Mouse (Mus musculus): Measurements from ENCODE around the gene Il1rl2. TPM values are rescaled to one million over a fixed set of nuclear protein-coding genes. Genes with fewer than 3 reads are reported as not detected.
A peak's percentile ranks its signal among the peaks of the same experiment; 100 is the strongest.

Gene Il1rl2
- total RNA-seq, 2 experiments from 2014 or later = 4.2 to 6.2 TPM

DNA sequence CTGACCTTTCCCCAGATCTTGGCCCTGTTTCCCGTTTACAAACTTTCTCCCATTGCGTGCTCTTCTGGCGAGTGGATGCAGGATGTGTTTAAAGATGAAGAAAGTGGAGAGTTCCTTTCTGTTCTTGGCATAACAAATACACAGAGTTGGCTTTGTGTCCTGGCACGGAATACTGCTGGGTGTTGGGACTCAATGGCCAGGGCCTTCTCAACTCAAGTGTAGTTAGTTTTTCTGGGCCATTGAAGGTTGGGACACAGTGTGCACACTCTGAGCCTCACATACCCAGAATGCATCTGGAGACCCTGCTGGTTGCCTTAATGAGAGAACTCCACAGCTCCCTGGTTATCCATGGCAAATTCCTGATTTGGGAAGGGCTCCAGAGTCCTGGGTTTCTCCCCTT is 50.7 kb downstream of the Il1rl2 start:
- no peak for ATAC-seq (ENCODE audit: poor library complexity, severe bottlenecking)

- ATAC-seq (ENCODE audit: poor library complexity, severe bottlenecking) = no peak
Observed at GRCm38 (mm10) chr1:40376745-40377144, 52.3 kb downstream of the Il1rl2 start.

DNA sequence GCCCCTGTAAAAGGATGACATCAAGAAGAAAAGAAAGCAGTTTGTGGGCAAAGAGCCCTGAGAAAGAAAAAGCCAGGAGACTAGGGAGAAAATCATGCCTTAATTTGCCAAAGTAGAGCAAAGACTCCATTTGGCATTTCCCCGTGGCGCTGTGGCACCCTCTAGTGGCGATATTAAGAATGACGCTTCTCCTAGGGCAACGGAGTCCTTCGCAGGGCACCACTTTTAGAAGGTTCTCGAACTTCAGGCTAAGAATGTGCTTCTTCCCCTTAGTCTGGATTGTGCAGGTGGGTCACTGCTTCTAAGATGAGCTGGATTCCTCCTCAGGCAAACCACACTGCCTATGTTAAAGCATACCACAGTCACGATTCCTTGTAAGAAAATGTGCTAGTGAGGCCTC is 54.4 kb downstream of the Il1rl2 start:
- peak; percentile 76 for ATAC-seq (ENCODE audit: poor library complexity, severe bottlenecking)

GRCm38 (mm10) chr1:40380111-40380510 is 55.7 kb downstream of the Il1rl2 start:
- ATAC-seq (ENCODE audit: poor library complexity, severe bottlenecking) = peak; percentile 65

DNA sequence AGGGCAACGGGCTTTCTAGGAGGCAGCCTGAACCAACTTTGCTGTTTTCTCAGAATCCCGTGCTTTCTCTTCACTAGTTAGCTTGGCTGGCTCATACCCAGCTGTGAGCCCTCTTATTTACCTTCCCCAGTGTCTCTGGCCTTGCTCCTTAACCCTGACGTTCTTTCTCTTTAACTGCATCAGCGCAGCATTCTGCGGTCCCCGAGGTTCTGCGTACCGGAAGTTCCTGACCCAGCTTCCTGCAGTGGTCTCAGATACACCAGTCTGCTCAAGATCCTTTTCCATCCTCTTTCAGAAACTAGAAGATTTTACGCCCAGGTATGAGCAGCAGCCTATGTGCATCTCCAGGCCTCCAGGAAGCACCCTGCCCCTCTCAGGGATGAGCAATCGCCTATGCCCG is 56.6 kb downstream of the Il1rl2 start:
- no peak for ATAC-seq (ENCODE audit: poor library complexity, severe bottlenecking)

- ATAC-seq (ENCODE audit: poor library complexity, severe bottlenecking) = no peak
Observed at GRCm38 (mm10) chr1:40382841-40383240, 58.4 kb downstream of the Il1rl2 start.

DNA sequence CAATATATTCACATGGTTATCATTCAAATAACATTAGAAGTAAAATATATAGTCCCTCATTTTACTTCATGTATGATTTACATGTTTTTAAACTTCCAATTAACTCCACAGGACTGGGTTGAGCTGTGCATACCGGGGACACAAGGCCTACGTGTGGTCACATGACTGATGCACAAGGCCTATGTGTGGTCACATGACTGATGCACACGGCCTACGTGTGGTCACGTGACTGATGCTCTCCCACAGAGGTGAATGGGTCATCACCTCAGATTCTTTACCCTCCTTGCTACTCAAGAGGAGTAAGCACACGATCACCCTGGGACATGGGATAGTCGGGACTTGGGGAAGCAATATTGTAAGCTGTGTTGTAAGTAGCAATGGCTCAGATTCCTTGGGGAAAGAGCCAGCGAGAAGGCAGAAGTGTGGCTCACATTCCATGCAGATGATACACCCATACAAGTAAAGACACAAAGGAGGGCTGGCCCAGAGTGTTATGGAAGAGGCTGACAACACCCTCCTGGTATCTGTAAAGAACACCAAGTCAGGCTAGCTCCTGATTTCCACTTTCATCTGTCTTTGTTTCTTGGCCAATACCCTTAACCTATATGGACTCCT is 60.6 kb downstream of the Il1rl2 start:
- no peak for ATAC-seq (ENCODE audit: poor library complexity, severe bottlenecking)

GRCm38 (mm10) chr1:40391374-40391773 is 67.0 kb downstream of the Il1rl2 start:
- peak; percentile 88 for ATAC-seq (ENCODE audit: poor library complexity, severe bottlenecking)

DNA sequence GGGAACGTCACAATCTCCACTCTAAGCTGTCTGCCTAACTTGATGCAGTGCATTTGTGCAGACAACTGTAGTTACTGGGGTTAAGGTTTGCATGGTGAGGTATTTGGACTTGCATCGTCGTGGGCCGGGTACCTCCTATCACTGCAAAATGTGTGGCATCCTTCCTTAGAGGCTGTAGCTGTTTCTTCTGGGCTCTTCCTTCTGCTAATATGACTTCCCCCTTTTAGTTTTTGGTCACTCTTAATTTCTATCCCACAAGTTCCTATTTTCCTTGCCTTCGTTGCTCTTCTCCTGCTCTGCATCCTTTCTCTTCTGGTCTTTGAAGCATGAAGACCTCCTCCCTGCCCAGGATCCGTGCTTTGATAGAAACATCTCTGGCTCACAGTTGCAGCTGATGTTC is 68.1 kb downstream of the Il1rl2 start:
- ATAC-seq (ENCODE audit: poor library complexity, severe bottlenecking) = peak; percentile 65

GRCm38 (mm10) chr1:40393214-40393613 is 68.8 kb downstream of the Il1rl2 start:
- ATAC-seq (ENCODE audit: poor library complexity, severe bottlenecking) = peak; percentile 34

DNA sequence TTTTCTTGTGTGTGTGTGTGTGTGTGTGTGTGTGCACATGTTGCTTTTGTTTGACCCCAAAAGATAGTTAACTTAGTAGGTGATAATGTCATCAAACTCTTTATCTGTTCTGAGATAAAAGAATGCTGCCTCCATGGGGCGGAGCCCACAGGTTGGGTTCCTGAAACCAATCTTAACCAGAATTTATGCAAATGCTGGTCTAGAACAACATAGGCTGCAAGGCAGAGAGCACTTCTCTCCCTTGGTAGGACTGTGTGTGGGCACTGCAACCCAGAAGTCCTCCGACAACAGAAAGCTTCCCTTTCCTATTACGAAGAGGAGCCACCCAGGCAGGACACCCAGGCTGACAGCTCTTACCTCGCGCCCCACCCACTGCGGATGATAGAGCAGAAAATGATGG is 75.2 kb downstream of the Il1rl2 start:
- ATAC-seq (ENCODE audit: poor library complexity, severe bottlenecking) = peak; percentile 25; the same call in 1 of the 2 replicates

DNA sequence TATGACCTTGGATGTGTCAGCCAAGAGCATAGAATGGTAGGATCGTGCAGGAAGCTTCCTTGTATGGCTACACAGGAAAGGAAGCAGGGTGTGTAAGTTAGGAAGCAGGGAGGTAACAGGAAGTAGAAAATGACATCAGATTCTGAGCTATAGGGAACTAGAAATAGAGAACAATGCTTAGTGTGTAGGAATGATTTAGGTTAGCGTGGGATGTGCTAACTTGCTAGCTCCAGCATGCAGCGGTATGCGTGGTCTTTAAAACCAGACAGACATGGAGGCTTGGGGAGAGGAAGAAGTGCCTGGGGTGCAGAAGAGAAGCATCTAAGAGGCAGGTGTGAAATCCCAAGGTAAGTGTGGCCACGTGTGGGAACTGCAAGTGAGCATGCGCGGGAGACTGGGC is 80.3 kb downstream of the Il1rl2 start:
- ATAC-seq (ENCODE audit: poor library complexity, severe bottlenecking) = peak; percentile 98

DNA sequence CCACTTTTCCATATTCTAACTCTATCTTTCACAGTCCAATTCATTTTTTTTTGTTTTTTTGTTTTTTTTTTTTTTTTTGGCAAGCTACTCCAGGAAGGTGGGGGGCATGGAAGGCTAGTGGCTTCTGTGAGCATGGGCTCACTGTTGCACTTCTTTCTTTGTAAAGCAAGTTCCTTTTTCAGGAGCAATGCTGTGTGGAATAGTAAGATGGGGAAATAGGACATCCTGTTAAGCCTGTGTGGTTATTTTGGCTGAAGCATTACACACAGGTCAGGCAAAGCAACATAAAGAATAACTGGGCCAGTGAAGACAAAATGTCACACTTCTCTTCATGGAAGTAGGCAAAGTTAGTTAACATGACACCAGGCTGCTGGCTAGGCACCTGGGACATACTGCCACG is 85.5 kb downstream of the Il1rl2 start:
- peak; percentile 95 for ATAC-seq (ENCODE audit: poor library complexity, severe bottlenecking)

- no peak for ATAC-seq (ENCODE audit: poor library complexity, severe bottlenecking)
Observed at GRCm38 (mm10) chr1:40413039-40413438, 88.6 kb downstream of the Il1rl2 start.

DNA sequence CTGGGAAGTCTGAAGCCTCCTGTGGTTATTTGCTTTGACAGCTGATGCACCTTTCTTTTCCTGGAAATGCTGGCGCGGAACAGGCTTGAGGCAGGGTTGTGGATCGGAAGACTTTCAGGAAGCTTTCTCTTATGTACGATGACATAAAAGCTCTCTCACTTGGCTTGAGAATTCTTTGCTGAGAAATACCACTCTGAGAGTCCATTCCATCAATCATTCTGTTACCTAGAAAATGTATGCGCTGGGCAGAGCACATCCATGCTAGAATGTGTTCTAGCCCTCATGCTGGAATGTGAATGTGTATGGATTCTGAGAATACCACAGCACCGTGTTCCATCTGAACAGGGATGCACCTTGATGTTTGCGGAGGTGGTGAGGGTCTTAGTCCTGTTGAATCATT is 89.9 kb downstream of the Il1rl2 start:
- no peak for ATAC-seq (ENCODE audit: poor library complexity, severe bottlenecking)

DNA sequence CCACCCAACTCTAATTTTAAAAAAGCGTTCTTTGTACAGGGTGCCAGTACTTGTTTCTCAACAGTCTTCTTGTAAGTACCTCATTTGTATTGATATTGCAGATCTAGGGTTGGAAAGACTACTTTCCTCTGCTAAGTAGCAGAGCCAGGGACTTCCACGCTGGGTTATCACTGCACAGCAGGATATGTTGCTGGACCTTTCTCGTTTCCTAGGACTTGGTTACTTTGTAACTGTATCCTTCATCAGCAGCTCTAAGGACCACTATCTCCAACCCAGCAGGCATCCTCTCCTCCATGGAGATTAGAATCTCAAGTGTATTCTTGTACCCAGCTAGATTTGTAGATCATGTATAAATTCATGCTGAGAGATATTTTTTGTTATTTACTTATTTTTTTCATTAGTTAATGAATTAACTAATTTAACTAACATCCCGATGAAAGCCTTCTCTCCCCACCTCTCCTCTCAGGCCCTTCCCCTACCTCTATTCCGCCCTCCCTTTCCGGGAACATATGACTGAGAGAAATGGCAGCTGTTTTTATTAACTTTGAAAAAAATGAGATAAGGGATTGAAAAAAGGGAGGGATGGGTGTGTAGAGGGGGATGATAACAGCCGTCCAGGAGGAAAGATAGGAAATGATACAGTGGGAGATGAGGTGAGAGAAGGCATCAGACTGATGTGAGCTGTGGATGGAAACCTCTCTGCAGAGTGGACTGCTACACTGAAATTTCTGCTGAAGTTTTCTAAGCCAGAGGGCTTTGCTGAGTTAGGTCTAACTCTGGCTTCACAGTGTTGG is 90.7 kb downstream of the Il1rl2 start:
- ATAC-seq (ENCODE audit: poor library complexity, severe bottlenecking) = no peak

DNA sequence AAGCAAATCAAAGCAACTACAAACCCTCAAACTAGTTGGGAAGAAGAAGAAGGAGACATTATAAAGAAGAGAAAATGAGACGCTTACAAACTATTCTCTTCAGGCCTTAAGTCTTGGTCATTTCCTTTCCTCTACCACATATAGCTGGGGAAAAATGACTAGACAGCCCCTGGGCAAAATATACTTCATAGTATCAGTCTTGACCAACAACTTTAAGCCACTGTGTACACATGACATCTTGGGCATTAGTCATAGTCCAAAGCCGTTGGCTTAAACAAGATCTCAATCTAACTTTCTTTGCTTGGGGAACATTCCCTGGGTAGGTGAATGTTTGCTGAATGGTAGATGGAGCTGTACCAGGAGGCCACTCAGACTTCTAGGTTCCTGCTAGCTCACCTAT is 92.6 kb downstream of the Il1rl2 start:
- no peak for ATAC-seq (ENCODE audit: poor library complexity, severe bottlenecking)

Other genes starting within 250 kb of the Il1rl2 start
- 0.67 and 0.68 TPM in 2 replicates for gene Il1r1, start 99.5 kb upstream of the Il1rl2 start, total RNA-seq (2015)
- 0.29 and 1.5 TPM in 2 replicates for gene Il1r1, start 99.5 kb upstream of the Il1rl2 start, total RNA-seq (2017)
- gene Il1rl1, start 105.0 kb downstream of the Il1rl2 start, total RNA-seq (2015) = 4.2 and 7.3 TPM in 2 replicates
- 5.7 and 8.9 TPM in 2 replicates for gene Il1rl1, start 105.0 kb downstream of the Il1rl2 start, total RNA-seq (2017)
- gene Il18r1, start 140.9 kb downstream of the Il1rl2 start, total RNA-seq (2015) = 6.8 and 8.9 TPM in 2 replicates
- gene Il18r1, start 140.9 kb downstream of the Il1rl2 start, total RNA-seq (2017) = 11.6 and 15.4 TPM in 2 replicates
- gene Il18rap, start 190.8 kb downstream of the Il1rl2 start, total RNA-seq (2015) = 28.7 and 34.9 TPM in 2 replicates
- gene Il18rap, start 190.8 kb downstream of the Il1rl2 start, total RNA-seq (2017) = 30.5 and 43.1 TPM in 2 replicates